Mouse (Mus musculus) kidney, embryonic 16.5 days (tissue): ENCODE data around the gene Gpbp1. TPM values are rescaled to one million over a fixed set of nuclear protein-coding genes. Genes with fewer than 3 reads are reported as not detected.

Experiments
- ATAC-seq: fragments of 200-750 bp; cut with Nextera tagmentation; 2 replicates; pipeline ENCODE4 v1.8.0; 2017; ENCODE audit warnings: moderate TSS enrichment; ENCODE audit not compliant: low FRiP score, low TSS enrichment
- H3K27ac ChIP-seq: fragments of 300-500 bp; sonication (generic); 2 replicates; pipeline ENCODE4 v1.5.1; 2014; ENCODE audit warnings: low read length
- H3K27me3 ChIP-seq: fragments of 300-500 bp; sonication (generic); 2 replicates; pipeline ENCODE4 v1.6.1; 2014; ENCODE audit warnings: low read length, control low read depth, mixed read lengths; ENCODE audit not compliant: insufficient read depth
- H3K36me3 ChIP-seq: fragments of 300-500 bp; sonication (generic); 2 replicates; pipeline ENCODE4 v1.6.1; 2014; ENCODE audit warnings: low read length, control low read depth, mixed read lengths; ENCODE audit not compliant: insufficient read depth
- H3K4me1 ChIP-seq: fragments of 300-500 bp; sonication (generic); 2 replicates; pipeline ENCODE4 v1.6.1; 2014; ENCODE audit warnings: low read length, control low read depth, mixed read lengths; ENCODE audit not compliant: insufficient read depth
- H3K4me2 ChIP-seq: fragments of 300-500 bp; sonication (generic); replicated peaks from 2 replicates; pipeline ENCODE4 v1.6.1; 2014; ENCODE audit warnings: low read depth, low read length
- H3K4me3 ChIP-seq: fragments of 300-500 bp; sonication (generic); 2 replicates; pipeline ENCODE4 v1.5.1; 2014; ENCODE audit warnings: mild to moderate bottlenecking, low read length
- H3K9ac ChIP-seq: fragments of 300-500 bp; sonication (generic); replicated peaks from 2 replicates; pipeline ENCODE4 v1.6.1; 2014; ENCODE audit warnings: low read length
- H3K9me3 ChIP-seq: fragments of 300-500 bp; sonication (generic); 2 replicates; pipeline ENCODE4 v1.6.1; 2016; ENCODE audit warnings: low read length, control low read depth
- WGBS: fragments of 180-500 bp; shearing (Covaris S2); extraction: QIAGEN DNeasy Blood & Tissue Kit; methylation state at CpG from one replicate; pipeline ENCODE4 v1.1.7; 2014; 5-methylcytosine and 5-hydroxymethylcytosine counted together
- polyA plus RNA-seq: library from polyadenylated mRNA; unstranded; fragments of >200 nt; fragmentation: Nextera tagmentation; extraction: Ambion mirVana; gene quantifications from 2 replicates; pipeline ENCODE4 v1.2.1, GENCODE M21; 2015

Gpbp1 gene
- polyA plus RNA-seq, result 79.5 and 80.5 TPM in 2 replicates

DNA sequence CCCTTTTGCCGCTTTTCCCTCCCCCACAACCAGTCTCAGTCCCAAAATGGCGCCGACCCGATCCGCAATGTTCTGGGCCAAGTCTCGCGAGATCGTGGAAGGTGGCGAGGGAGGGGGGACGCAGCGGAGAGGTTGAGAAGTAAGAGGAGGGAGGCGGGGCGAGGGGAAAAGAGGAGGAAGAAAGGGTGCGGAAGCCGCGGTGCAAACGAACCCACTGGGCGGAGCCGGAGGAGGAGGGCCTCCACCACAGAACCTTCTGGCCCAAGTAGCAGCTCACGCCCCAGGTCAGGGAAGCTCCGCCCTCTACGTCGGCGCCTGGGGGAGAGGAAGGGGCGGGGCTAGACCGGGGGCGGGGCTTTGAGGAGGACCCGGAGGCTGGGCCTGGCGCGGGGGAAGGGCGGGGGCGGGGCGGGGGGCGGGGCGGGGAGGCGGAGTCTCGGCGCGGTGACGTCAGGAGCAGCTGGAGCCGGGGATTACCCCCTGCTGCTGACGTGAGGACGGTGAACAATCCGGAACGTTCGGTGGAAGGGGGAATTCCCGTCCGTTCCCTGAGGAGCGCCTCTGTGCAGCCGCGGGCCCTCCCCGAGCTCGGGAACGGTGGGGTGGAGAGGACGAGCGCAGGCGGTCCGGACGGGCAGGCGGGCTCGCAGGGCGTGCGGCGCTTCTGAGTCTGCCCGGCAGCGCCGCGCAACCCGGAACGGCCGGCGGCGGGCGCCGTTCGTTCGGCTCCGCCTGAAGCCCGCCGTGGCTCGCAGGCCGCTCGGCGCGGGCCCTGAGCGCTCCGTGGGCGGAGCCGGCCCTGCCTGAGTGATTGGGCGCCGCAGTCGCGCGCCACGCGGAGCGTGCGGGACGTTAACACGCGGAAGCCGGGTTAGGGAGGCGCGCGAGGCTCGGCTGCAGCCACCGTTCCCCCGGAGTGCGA lies at the start of gene Gpbp1:
Gpbp1 (minus strand) TSS at position 310 of the 922 bp plus-strand sequence.
- Histone ChIP-seq H3K27me3 (peaks cover 26% of the 10 kb centered on the region), H3K4me3 (peak within 1 kb of the TSS; percentile 98), H3K36me3 (no peaks in the 10 kb centered on the region), H3K9me3 (no peaks in the 10 kb centered on the region), H3K4me1 (peaks cover 20% of the 10 kb centered on the region), H3K4me2 (peak within 1 kb of the TSS; percentile 88), H3K9ac (peak within 1 kb of the TSS; percentile 99), H3K27ac (peak within 1 kb of the TSS; percentile 99)
- ATAC-seq, result peak; percentile 96
- under 1% methylated on average over 79 of the region's 109 CpGs for WGBS

DNA sequence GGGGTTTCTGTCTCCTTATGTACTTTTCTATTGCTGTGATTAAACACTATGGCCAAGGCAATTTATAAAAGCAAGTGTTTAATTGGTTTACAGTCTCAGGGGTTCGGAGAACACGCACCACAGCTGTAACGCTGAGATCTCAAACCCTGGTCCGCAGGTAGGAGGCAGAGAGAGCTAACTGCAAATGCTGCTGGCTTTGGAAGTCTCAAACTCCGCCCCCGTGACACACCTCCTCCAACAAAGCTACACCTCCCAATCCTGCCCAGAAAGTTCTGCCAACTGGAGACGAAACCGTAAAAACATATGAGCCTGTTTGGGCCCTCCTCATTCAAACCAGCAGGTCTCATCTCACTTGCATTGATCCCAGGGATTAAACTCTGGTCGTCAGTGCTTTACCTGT lies 47.8 kb upstream of the Gpbp1 start:
- 85% methylated on average over 9 of the region's 9 CpGs for WGBS
- ATAC-seq, result no peak
- Histone ChIP-seq H3K36me3 (no peaks in the 10 kb centered on the region), H3K9ac (no peak overlapping the region), H3K27me3 (no peaks in the 10 kb centered on the region), H3K4me1 (no peaks in the 10 kb centered on the region), H3K9me3 (no peaks in the 10 kb centered on the region), H3K4me3 (no peak overlapping the region), H3K4me2 (no peak overlapping the region), H3K27ac (no peak overlapping the region)

DNA sequence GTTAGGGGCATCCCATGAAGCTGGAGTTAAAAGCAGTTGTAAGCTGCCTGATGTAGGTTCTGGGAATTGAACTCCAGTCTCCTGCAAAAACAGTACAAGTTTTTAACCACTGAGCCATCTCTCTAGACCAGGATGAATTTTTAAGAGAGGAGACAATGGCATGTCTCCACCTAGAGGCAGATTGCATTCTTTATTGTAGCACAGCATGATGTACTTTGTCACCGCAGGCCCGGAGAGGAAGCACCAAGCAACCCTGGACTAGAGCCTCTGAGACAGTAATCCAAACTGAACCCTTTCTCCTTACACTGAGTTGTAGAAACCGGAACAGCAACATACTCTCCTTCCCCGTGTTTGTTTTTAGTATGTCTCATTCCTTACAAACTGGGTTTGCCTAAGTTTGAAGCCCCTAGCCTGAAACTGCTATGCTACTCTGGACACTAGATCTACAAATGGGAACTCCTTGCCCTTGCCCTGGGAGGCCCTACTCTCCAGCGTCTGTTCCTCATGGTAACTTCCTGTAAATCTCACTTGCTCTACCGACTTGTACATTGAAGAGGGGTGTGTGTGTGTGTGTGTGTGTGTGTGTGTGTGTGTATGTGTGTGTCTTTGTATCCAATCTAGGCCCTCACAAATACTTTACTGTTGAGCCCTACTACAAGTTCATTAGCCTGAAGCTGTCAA lies 46.4 kb upstream of the Gpbp1 start:
- WGBS, result 83% methylated on average over 6 of the region's 6 CpGs
- ATAC-seq, result no peak
- no peak overlapping the region for H3K27ac ChIP-seq
- H3K9me3 ChIP-seq, result no peaks in the 10 kb centered on the region
- H3K36me3 ChIP-seq, result no peaks in the 10 kb centered on the region
- H3K4me2 ChIP-seq, result no peak overlapping the region
- H3K4me3 ChIP-seq, result no peak overlapping the region
- H3K4me1 ChIP-seq, result no peaks in the 10 kb centered on the region
- H3K9ac ChIP-seq, result no peak overlapping the region
- H3K27me3 ChIP-seq, result no peaks in the 10 kb centered on the region

DNA sequence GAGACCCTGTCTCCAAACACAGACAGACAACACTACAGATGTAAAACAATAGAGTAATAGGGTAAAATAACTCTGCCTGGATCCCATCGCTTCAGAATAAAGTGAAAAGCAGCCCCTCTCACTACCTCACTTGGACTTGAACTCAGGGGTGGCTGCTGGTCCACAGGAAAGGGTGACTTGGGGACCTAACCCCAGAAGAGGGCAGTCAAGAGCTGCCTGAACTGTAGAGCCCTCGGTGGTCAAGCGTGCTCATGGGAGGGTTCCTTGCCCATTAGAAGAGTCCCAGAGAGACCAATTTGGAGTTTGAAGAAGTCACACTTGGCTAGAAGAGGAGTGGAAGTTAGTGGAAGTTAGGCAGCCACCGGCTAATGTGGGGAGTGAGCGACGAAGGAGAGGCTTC lies 44.2 kb upstream of the Gpbp1 start:
- Histone ChIP-seq H3K9ac (no peak overlapping the region), H3K4me1 (no peaks in the 10 kb centered on the region), H3K4me3 (no peak overlapping the region), H3K36me3 (no peaks in the 10 kb centered on the region), H3K9me3 (no peaks in the 10 kb centered on the region), H3K4me2 (no peak overlapping the region), H3K27ac (no peak overlapping the region), H3K27me3 (no peaks in the 10 kb centered on the region)
- WGBS, result 63% methylated on average over 6 of the region's 6 CpGs
- no peak for ATAC-seq

DNA sequence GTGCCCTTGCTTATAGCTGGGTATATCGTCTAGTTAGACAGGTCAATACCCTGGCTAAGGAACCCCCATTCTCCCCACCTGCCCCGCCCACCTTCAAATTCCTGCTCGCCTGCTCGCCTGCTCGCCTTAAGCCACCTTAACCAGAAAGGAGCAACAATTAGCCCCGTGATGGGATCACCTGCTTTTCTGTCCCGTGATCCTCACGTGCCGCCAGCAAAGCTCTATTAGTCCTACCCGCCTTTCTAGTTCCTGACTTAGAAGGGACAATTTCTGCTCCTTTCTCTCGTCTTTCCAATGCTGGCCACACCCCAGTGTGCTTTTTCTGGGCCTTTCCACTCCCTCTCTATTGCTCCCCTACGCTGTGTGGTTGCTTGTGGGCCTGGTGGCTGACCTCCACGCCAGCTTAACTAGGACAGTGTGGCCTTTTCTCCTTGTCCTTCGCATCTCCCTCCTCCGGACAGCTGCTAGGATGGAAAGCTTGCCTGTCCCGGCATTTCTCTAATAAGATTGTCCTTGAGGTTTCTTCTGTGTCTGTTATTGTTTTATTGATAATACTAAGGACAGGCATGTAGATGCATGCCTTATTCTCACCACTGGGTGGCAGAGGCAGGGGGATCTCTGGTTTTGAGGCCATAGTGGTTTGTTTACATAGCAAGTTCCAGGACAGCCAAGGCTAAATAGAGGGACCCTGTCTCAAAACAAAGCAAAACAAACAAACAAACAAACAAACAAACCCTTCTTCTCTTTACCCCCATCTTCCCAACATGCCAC lies 42.5 kb upstream of the Gpbp1 start:
- 91% methylated on average over 16 of the region's 16 CpGs for WGBS
- no peak overlapping the region for H3K9ac ChIP-seq
- H3K4me2 ChIP-seq, result no peak overlapping the region
- H3K36me3 ChIP-seq, result no peaks in the 10 kb centered on the region
- H3K9me3 ChIP-seq, result no peaks in the 10 kb centered on the region
- no peaks in the 10 kb centered on the region for H3K27me3 ChIP-seq
- no peak for ATAC-seq
- H3K4me3 ChIP-seq, result no peak overlapping the region
- no peaks in the 10 kb centered on the region for H3K4me1 ChIP-seq
- no peak overlapping the region for H3K27ac ChIP-seq

DNA sequence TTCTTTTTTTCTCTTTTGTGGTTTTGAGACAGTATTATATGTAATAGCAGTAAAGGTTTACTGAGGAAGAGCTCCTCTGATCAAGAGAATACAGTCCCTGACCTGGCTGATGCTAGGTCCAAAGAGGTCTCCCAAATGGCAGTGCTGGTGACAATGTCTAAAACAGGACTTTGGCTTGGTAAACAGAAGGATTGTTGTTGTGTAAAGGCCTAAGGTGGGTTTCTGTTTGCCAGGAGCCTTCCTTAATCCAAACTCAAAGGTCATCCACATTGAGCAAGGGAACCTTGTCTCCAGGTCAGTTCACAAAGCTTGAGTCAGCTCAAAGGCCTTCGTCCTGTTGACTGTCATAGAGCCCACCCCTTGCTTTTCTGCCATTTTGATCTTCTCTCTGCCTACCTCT lies 41.8 kb upstream of the Gpbp1 start:
- ATAC-seq, result no peak
- Histone ChIP-seq H3K36me3 (no peaks in the 10 kb centered on the region), H3K9me3 (no peaks in the 10 kb centered on the region), H3K4me3 (no peak overlapping the region), H3K4me1 (no peaks in the 10 kb centered on the region), H3K27ac (no peak overlapping the region), H3K4me2 (no peak overlapping the region), H3K27me3 (no peaks in the 10 kb centered on the region), H3K9ac (no peak overlapping the region)
- 95% methylated on average over 1 of the region's 1 CpGs for WGBS

DNA sequence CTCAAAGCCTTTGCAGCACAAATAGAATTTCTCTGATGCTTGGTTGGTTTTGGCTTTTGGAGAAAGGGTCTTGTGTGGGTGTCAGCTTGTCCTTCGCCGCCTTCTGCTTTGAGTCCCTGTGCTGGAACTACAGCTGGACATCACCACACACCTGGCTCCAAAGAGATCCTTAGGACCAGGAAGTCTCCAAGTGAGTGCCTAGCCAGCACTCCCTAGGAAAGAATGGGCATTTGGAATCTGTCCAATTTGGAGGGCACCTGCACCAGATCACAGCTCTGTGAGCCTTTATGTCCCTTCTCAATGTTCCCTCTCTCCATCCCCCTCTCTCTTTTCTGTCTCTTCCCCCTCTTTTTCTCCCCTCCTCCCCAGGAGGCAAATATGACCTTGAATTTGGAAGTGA lies 34.4 kb upstream of the Gpbp1 start:
- Histone ChIP-seq H3K9me3 (no peaks in the 10 kb centered on the region), H3K27me3 (no peaks in the 10 kb centered on the region), H3K27ac (no peak overlapping the region), H3K4me3 (no peak overlapping the region), H3K4me2 (no peak overlapping the region), H3K36me3 (no peaks in the 10 kb centered on the region), H3K4me1 (no peaks in the 10 kb centered on the region), H3K9ac (no peak overlapping the region)
- WGBS, result 88% methylated on average over 2 of the region's 2 CpGs
- no peak for ATAC-seq

DNA sequence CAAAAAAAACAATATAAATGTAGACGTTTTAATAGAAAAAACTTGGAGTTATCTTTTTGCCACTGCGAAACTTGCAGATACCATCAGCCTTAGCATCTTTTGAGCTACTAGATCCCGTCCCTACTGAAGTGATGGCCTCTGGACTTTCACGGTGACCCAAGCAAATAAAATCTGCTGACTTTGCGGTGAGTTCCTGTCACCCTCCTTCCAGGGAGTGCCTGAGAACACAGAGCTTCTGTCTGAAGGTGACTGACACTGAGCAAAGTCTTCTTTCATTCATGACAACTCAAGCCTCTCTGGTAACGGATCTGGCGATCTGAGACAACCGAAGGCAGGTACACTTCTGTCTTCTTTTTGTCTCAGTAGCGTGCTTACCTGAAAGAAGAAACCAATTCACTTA lies 32.4 kb upstream of the Gpbp1 start:
- Histone ChIP-seq H3K4me1 (no peaks in the 10 kb centered on the region), H3K27me3 (no peaks in the 10 kb centered on the region), H3K27ac (no peak overlapping the region), H3K36me3 (no peaks in the 10 kb centered on the region), H3K9me3 (no peaks in the 10 kb centered on the region), H3K4me3 (no peak overlapping the region), H3K4me2 (no peak overlapping the region), H3K9ac (no peak overlapping the region)
- ATAC-seq, result no peak
- 51% methylated on average over 9 of the region's 9 CpGs for WGBS

DNA sequence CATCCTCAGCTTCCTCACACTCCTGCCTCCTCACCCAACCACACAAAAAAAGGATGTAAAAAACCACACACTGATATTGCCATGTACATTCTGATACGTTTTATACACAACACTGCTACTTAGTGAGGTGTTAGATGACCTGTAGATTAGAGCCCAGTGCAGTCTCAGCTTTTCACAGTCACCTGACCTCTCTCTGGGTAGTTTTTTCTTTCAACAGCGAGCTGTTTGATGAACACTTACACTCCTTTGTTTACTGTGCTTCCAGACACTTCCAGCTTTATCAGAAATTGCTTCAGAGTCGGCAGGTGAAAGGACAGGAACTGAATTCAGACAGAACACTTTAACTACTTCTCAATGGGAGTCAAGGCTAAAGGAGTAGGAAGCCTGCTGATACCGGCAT lies 30.5 kb upstream of the Gpbp1 start:
- no peak for ATAC-seq
- no peak overlapping the region for H3K9ac ChIP-seq
- no peak overlapping the region for H3K27ac ChIP-seq
- no peaks in the 10 kb centered on the region for H3K4me1 ChIP-seq
- no peaks in the 10 kb centered on the region for H3K36me3 ChIP-seq
- no peaks in the 10 kb centered on the region for H3K9me3 ChIP-seq
- no peaks in the 10 kb centered on the region for H3K27me3 ChIP-seq
- WGBS, result 60% methylated on average over 4 of the region's 4 CpGs
- H3K4me3 ChIP-seq, result no peak overlapping the region
- H3K4me2 ChIP-seq, result no peak overlapping the region
